Mouse (Mus musculus) CH12.LX (cell line): Measurements from ENCODE around the gene Stat5b.

Experiments
- CTCF ChIP-seq, 2 experiments: IDR thresholded peaks in 1 of 2; conservative IDR thresholded peaks in 1 of 2; 2 replicates each; pipeline ENCODE4 v1.5.1; 2011 to 2012; ENCODE audit warnings: low read depth in 2 of 2, low read length in 2 of 2, improper control_type of control experiment in 1 of 2, inconsistent platforms in 1 of 2, mild to moderate bottlenecking in 1 of 2, moderate library complexity in 1 of 2
- ELF1 ChIP-seq: IDR thresholded peaks from 2 replicates; pipeline ENCODE4 v1.6.1; 2014; ENCODE audit warnings: low read depth, mild to moderate bottlenecking, inconsistent platforms, low read length, improper control_type of control experiment
- EP300 ChIP-seq: IDR thresholded peaks from 2 replicates; pipeline ENCODE4 v1.6.1; 2011; ENCODE audit warnings: low read length, improper control_type of control experiment
- IRF4 ChIP-seq: IDR thresholded peaks from 2 replicates; pipeline ENCODE4 v1.6.1; 2014; ENCODE audit warnings: low read depth, mild to moderate bottlenecking, inconsistent platforms, low read length, improper control_type of control experiment
- MEF2A ChIP-seq: IDR thresholded peaks from 2 replicates; pipeline ENCODE4 v1.6.1; 2014; ENCODE audit warnings: low read depth, mild to moderate bottlenecking, inconsistent platforms, low read length, improper control_type of control experiment, borderline replicate concordance
- MXI1 ChIP-seq: IDR thresholded peaks from 2 replicates; pipeline ENCODE4 v1.6.1; 2011; ENCODE audit warnings: mild to moderate bottlenecking, low read depth, low read length, improper control_type of control experiment
- NELFE ChIP-seq: IDR thresholded peaks from 2 replicates; pipeline ENCODE4 v1.6.1; 2011; ENCODE audit warnings: low read depth, low read length, improper control_type of control experiment
- TCF12 ChIP-seq: IDR thresholded peaks from 2 replicates; pipeline ENCODE4 v1.6.1; 2014; ENCODE audit warnings: low read depth, mild to moderate bottlenecking, inconsistent platforms, low read length, improper control_type of control experiment
- UBTF ChIP-seq: IDR thresholded peaks from 2 replicates; pipeline ENCODE4 v1.6.1; 2012; ENCODE audit warnings: low read depth, mild to moderate bottlenecking, inconsistent platforms, low read length, improper control_type of control experiment, moderate library complexity
- USF1 ChIP-seq: IDR thresholded peaks from 2 replicates; pipeline ENCODE4 v1.6.1; 2014; ENCODE audit warnings: low read depth, mild to moderate bottlenecking, inconsistent platforms, low read length, improper control_type of control experiment

- no peak for TF ChIP-seq IRF4
- no peak for TF ChIP-seq USF1
- TF ChIP-seq UBTF, result no peak
- no peak for TF ChIP-seq ELF1
- no peak for TF ChIP-seq MEF2A
- no peak for TF ChIP-seq CTCF (conservative IDR thresholded peaks at IDR 0.05 in 1 of 2, IDR thresholded peaks at IDR 0.05 in 1 of 2; ENCODE audit: low read depth in 2 of 2, low read length in 2 of 2)
- no peak for TF ChIP-seq MXI1
- TF ChIP-seq TCF12, result no peak
- TF ChIP-seq EP300, result no peak
- TF ChIP-seq NELFE, result no peak
Measured at GRCm38 (mm10) chr11:100825451-100825850, 25.1 kb downstream of the Stat5b start.
